Mouse (Mus musculus): ENCODE data around the gene Fbxo2. TPM values are rescaled to one million over a fixed set of nuclear protein-coding genes. Genes with fewer than 3 reads are reported as not detected.

Fbxo2 gene
- total and polyA plus RNA-seq, 3 experiments = 0.30 to 5.9 TPM; not detected in 1

DNA sequence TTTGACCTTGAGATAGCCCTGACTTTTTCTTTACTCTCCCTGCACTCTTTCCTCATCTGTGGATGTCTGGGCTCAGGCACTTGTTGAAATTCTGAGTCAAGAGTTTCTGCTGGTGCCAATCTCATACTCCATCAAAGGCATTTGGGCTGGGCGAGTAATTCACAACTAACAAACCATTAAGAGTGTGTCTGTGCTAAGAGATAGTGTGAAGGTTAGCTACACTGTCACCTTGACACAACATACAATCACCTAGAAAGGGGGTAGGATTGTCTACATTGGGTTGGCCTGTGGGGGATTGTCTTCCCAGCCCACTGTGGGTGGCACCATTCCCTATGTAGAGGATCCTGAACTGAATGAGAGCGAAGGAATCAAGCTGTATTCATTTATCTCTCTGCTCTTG lies 43.1 kb downstream of the Fbxo2 start:
- dilution Hi-C loops (cut with MboI; ENCODE audit: extremely low pct_ligation_motif_present, extremely low pct_unique_long_range_greater_than_20kb, low sequenced_read_pairs) = no loop called here
- TF ChIP-seq BHLHE40 (IDR thresholded peaks at IDR 0.05; ENCODE audit: low read depth, low read length) = no peak
- TF ChIP-seq SIN3A (IDR thresholded peaks at IDR 0.05; ENCODE audit: low read length) = no peak
- no peak for TF ChIP-seq UBTF (IDR thresholded peaks at IDR 0.05; ENCODE audit: low read depth, low read length)
- TF ChIP-seq ZMIZ1 (IDR thresholded peaks at IDR 0.05; ENCODE audit: low read depth, low read length) = no peak
- TF ChIP-seq ETS1 (conservative IDR thresholded peaks at IDR 0.05; ENCODE audit: low read depth, low read length) = no peak
- no peak for TF ChIP-seq NRF1 (IDR thresholded peaks at IDR 0.05; ENCODE audit: low read depth, low read length)
- TF ChIP-seq RAD21 (IDR thresholded peaks at IDR 0.05; ENCODE audit: low read depth, low read length) = no peak
- TF ChIP-seq TBP (conservative IDR thresholded peaks at IDR 0.05; ENCODE audit: low read depth, low read length) = no peak
- no peak for TF ChIP-seq ZC3H11A (IDR thresholded peaks at IDR 0.05; ENCODE audit: low read depth, low read length)

GRCm38 (mm10) chr4:148204061-148204872 lies 43.8 kb downstream of the Fbxo2 start:
- no peak overlapping the region for H3K27ac ChIP-seq (ENCODE audit: insufficient read depth, low read depth)
- H3K9ac ChIP-seq (ENCODE audit: insufficient read depth, low read depth) = no peak overlapping the region
- no peaks in the 10 kb centered on the region for H3K79me2 ChIP-seq (replicated peaks; ENCODE audit: control insufficient read depth, extremely low read depth, insufficient read depth, poor library complexity, severe bottlenecking)
- peaks cover 60% of the 10 kb centered on the region for H3K27me3 ChIP-seq (replicated peaks)
- TF ChIP-seq NELFE (IDR thresholded peaks at IDR 0.05; ENCODE audit: low read depth, low read length) (no peak), TCF12 (IDR thresholded peaks at IDR 0.05; ENCODE audit: low read depth, low read length) (no peak), MEF2A (IDR thresholded peaks at IDR 0.05; ENCODE audit: borderline replicate concordance, low read depth, low read length) (no peak), ELF1 (IDR thresholded peaks at IDR 0.05; ENCODE audit: low read depth, low read length) (no peak), ZMIZ1 (IDR thresholded peaks at IDR 0.05; ENCODE audit: low read depth, low read length) (no peak), MAZ (IDR thresholded peaks at IDR 0.05; ENCODE audit: low read depth, low read length) (no peak), KAT2A (IDR thresholded peaks at IDR 0.05; ENCODE audit: insufficient replicate concordance, low read length) (no peak), CHD2 (IDR thresholded peaks at IDR 0.05; ENCODE audit: low read length) (no peak), USF1 (IDR thresholded peaks at IDR 0.05; ENCODE audit: low read depth, low read length) (no peak), RCOR1 (conservative IDR thresholded peaks at IDR 0.05; ENCODE audit: low read depth, low read length) (no peak), MYC (IDR thresholded peaks at IDR 0.05; ENCODE audit: low read depth, low read length) (no peak), UBTF (IDR thresholded peaks at IDR 0.05; ENCODE audit: low read depth, low read length) (no peak), NRF1 (IDR thresholded peaks at IDR 0.05; ENCODE audit: low read depth, low read length) (no peak), POLR2A (IDR thresholded peaks at IDR 0.05; ENCODE audit: low read depth, low read length) (no peak), ZNF384 (IDR thresholded peaks at IDR 0.05; ENCODE audit: low read depth, low read length) (no peak), BHLHE40 (IDR thresholded peaks at IDR 0.05; ENCODE audit: low read depth, low read length) (no peak), MAX (IDR thresholded peaks at IDR 0.05; ENCODE audit: low read length) (no peak), USF2 (conservative IDR thresholded peaks at IDR 0.05; ENCODE audit: low read depth, low read length) (no peak)
- no peaks in the 10 kb centered on the region for H3K4me1 ChIP-seq (ENCODE audit: control insufficient read depth in 1 of 2, insufficient read depth in 2 of 2)
- DNase-seq (ENCODE audit: extremely low read depth) = no peak
- H3K36me3 ChIP-seq (replicated peaks in 1 of 2; ENCODE audit: control insufficient read depth in 1 of 2, insufficient read depth in 1 of 2, low read length in 1 of 2) = no peaks in the 10 kb centered on the region
- H3K9me3 ChIP-seq (replicated peaks; ENCODE audit: low read length) = peaks cover 19% of the 10 kb centered on the region
- no peak overlapping the region for H3K4me2 ChIP-seq (ENCODE audit: insufficient read depth, low read depth, poor library complexity, severe bottlenecking)
- dilution Hi-C loops (cut with MboI; ENCODE audit: extremely low pct_ligation_motif_present, extremely low pct_unique_long_range_greater_than_20kb, low sequenced_read_pairs) (no loop called here), in situ Hi-C loops (cut with MboI; ENCODE audit: low pct_ligation_motif_present, low pct_unique_long_range_greater_than_20kb, low sequenced_read_pairs) (no loop called here)
- no peak overlapping the region for H3K4me3 ChIP-seq (replicated peaks in 1 of 3; ENCODE audit: low read depth in 2 of 3, low read length in 2 of 3, poor library complexity in 1 of 3)

More for the DNA sequence above, 43.1 kb downstream of the Fbxo2 start:
- no peak overlapping the region for H3K9ac ChIP-seq (ENCODE audit: insufficient read depth, low read depth)
- no peaks in the 10 kb centered on the region for H3K36me3 ChIP-seq (replicated peaks in 1 of 2; ENCODE audit: control insufficient read depth in 1 of 2, insufficient read depth in 1 of 2, low read length in 1 of 2)
- H3K9me3 ChIP-seq (replicated peaks; ENCODE audit: low read length) = peaks cover 19% of the 10 kb centered on the region
- H3K4me3 ChIP-seq (replicated peaks in 1 of 3; ENCODE audit: low read depth in 2 of 3, low read length in 2 of 3, poor library complexity in 1 of 3) = no peak overlapping the region
- no peaks in the 10 kb centered on the region for H3K4me1 ChIP-seq (ENCODE audit: control insufficient read depth in 1 of 2, insufficient read depth in 2 of 2)
- DNase-seq (ENCODE audit: extremely low read depth) = no peak
- H3K27ac ChIP-seq (ENCODE audit: insufficient read depth, low read depth) = no peak overlapping the region
- H3K4me2 ChIP-seq (ENCODE audit: insufficient read depth, low read depth, poor library complexity, severe bottlenecking) = no peak overlapping the region
- no peaks in the 10 kb centered on the region for H3K79me2 ChIP-seq (replicated peaks; ENCODE audit: control insufficient read depth, extremely low read depth, insufficient read depth, poor library complexity, severe bottlenecking)
- peaks cover 64% of the 10 kb centered on the region for H3K27me3 ChIP-seq (replicated peaks)
- in situ Hi-C loops (cut with MboI; ENCODE audit: low pct_ligation_motif_present, low pct_unique_long_range_greater_than_20kb, low sequenced_read_pairs) = no loop called here
